Mouse (Mus musculus): ENCODE data around the gene Cmss1. TPM values are rescaled to one million over a fixed set of nuclear protein-coding genes. Genes with fewer than 3 reads are reported as not detected.

Cmss1 gene
- 7.8 and 8.3 TPM in 2 replicates for polyA plus RNA-seq (2012; rRNA removed)

GRCm38 (mm10) chr16:57606444-57607227 is at the start of gene Cmss1:
Cmss1 (minus strand) TSS chr16:57606864.

GRCm38 (mm10) chr16:57352751-57353150 is 253.9 kb downstream of the Cmss1 start, which contains the start of gene Filip1l:
Filip1l (plus strand) TSS chr16:57353093.

GRCm38 (mm10) chr16:57292765-57293164 is 313.9 kb downstream of the Cmss1 start, which contains the start of gene Tmem30c:
Tmem30c (minus strand) TSS chr16:57292865.

Other genes starting within 250 kb of the Cmss1 start
- 1.0 and 2.3 TPM in 2 replicates for gene Col8a1, start 147.9 kb upstream of the Cmss1 start, polyA plus RNA-seq (2012; rRNA removed)